Mouse (Mus musculus): Measurements from ENCODE around the gene Yy1. TPM values are rescaled to one million over a fixed set of nuclear protein-coding genes. Genes with fewer than 3 reads are reported as not detected.

Gene Yy1
- 24.3 and 26.3 TPM in 2 replicates for polyA plus RNA-seq (2014; fragmentation: Nextera tagmentation; extraction: Ambion mirVana)

DNA sequence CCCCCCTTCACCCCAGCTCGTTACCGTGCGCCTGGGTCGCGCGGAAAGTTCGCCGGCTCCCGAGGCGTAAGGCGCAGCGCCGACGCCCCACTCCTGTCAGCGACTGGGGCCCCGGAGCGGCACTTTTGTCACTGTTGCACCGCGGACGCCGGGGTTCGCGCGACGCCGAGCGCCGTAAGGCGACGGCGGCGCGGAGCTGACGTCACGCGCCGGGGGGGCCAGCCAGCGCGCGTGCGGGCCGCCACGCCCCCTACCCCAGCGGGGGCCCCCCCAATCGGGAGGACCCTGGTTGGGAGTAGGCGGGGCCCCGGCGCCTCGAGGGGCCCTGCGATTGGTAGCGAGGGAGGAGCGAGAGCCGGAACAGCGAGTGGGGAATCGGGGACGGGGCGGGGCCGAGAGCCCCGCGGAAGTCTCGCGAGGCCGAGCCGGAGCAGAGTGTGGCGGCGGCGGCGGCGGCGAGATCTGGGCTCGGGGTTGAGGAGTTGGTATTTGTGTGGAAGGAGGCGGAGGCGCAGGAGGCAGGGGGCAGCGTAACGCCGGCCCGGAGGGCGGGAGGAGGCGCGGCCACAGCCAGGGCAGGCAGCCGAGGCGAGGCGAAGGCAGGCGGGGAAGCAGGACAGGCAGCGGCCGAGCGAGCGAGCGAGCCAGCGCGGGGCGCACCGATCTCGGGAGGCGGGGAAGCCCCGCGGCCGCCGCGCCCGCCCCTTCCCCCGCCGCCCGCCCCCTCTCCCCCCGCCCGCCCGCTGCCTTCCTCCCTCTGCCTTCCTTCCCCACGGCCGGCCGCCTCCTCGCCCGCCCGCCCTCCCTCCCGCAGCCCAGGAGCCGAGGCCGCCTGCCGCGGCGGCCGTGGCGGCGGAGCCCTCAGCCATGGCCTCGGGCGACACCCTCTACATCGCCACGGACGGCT, at the start of gene Yy1:
Yy1 (plus strand) TSS at position 428 of the 907 bp plus-strand sequence.
- peaks cover 12% of the 10 kb centered on the region; the same call in 1 of the 2 replicates for H3K4me1 ChIP-seq (ENCODE audit: insufficient read depth)
- H3K9ac ChIP-seq: peak within 1 kb of the TSS; percentile 92
- no peaks in the 10 kb centered on the region for H3K36me3 ChIP-seq (ENCODE audit: insufficient read depth)
- no peaks in the 10 kb centered on the region for H3K9me3 ChIP-seq (ENCODE audit: low read depth, low read length)
- peak; percentile 91 for ATAC-seq (ENCODE audit: insufficient read depth)
- WGBS: under 1% methylated on average over 81 of the region's 127 CpGs
- H3K27me3 ChIP-seq (ENCODE audit: insufficient read depth, low read length): no peaks in the 10 kb centered on the region
- peak within 1 kb of the TSS; percentile 99 for H3K4me3 ChIP-seq (ENCODE audit: low read depth, low read length)
- H3K4me2 ChIP-seq: peak within 1 kb of the TSS; percentile 60
- peak within 1 kb of the TSS; percentile 98 for H3K27ac ChIP-seq (ENCODE audit: low read depth)
- no peak for TF ChIP-seq CTCF (IDR thresholded peaks at IDR 0.05; ENCODE audit: low read depth)
- peak; percentile 99 for DNase-seq

GRCm38 (mm10) chr12:108745990-108746389, 46.8 kb upstream of the Yy1 start:
- H3K4me3 ChIP-seq (ENCODE audit: low read depth, low read length): no peak overlapping the region
- H3K4me1 ChIP-seq (ENCODE audit: insufficient read depth): no peaks in the 10 kb centered on the region
- no peak overlapping the region for H3K27ac ChIP-seq (ENCODE audit: low read depth)
- no peak for TF ChIP-seq CTCF (IDR thresholded peaks at IDR 0.05; ENCODE audit: low read depth)
- no peak overlapping the region for H3K4me2 ChIP-seq
- H3K27me3 ChIP-seq (ENCODE audit: insufficient read depth, low read length): no peaks in the 10 kb centered on the region
- no peaks in the 10 kb centered on the region for H3K9me3 ChIP-seq (ENCODE audit: low read depth, low read length)
- H3K36me3 ChIP-seq (ENCODE audit: insufficient read depth): no peaks in the 10 kb centered on the region
- no peak overlapping the region for H3K9ac ChIP-seq
- ATAC-seq (ENCODE audit: insufficient read depth) (no peak), DNase-seq (no peak)

- Histone ChIP-seq H3K27ac (ENCODE audit: low read depth) (no peak overlapping the region), H3K9me3 (ENCODE audit: low read depth, low read length) (no peaks in the 10 kb centered on the region), H3K4me1 (ENCODE audit: insufficient read depth) (no peaks in the 10 kb centered on the region), H3K4me3 (ENCODE audit: low read depth, low read length) (no peak overlapping the region), H3K36me3 (ENCODE audit: insufficient read depth) (no peaks in the 10 kb centered on the region), H3K27me3 (ENCODE audit: insufficient read depth, low read length) (no peaks in the 10 kb centered on the region), H3K4me2 (no peak overlapping the region), H3K9ac (no peak overlapping the region)
- WGBS: 70% methylated on average over 6 of the region's 6 CpGs
- TF ChIP-seq CTCF (IDR thresholded peaks at IDR 0.05; ENCODE audit: low read depth): no peak
- ATAC-seq (ENCODE audit: insufficient read depth) (no peak), DNase-seq (no peak)
Observed at GRCm38 (mm10) chr12:108749019-108749418, 43.8 kb upstream of the Yy1 start.

- Histone ChIP-seq H3K36me3 (ENCODE audit: insufficient read depth) (no peaks in the 10 kb centered on the region), H3K4me3 (ENCODE audit: low read depth, low read length) (no peak overlapping the region), H3K27ac (ENCODE audit: low read depth) (no peak overlapping the region), H3K4me1 (ENCODE audit: insufficient read depth) (no peaks in the 10 kb centered on the region), H3K27me3 (ENCODE audit: insufficient read depth, low read length) (no peaks in the 10 kb centered on the region), H3K9ac (no peak overlapping the region), H3K4me2 (no peak overlapping the region), H3K9me3 (ENCODE audit: low read depth, low read length) (no peaks in the 10 kb centered on the region)
- TF ChIP-seq CTCF (IDR thresholded peaks at IDR 0.05; ENCODE audit: low read depth): no peak
- 75% methylated on average over 9 of the region's 9 CpGs for WGBS
- no peak for ATAC-seq (ENCODE audit: insufficient read depth)
- no peak for DNase-seq
Observed at GRCm38 (mm10) chr12:108749454-108749853, 43.3 kb upstream of the Yy1 start.

DNA sequence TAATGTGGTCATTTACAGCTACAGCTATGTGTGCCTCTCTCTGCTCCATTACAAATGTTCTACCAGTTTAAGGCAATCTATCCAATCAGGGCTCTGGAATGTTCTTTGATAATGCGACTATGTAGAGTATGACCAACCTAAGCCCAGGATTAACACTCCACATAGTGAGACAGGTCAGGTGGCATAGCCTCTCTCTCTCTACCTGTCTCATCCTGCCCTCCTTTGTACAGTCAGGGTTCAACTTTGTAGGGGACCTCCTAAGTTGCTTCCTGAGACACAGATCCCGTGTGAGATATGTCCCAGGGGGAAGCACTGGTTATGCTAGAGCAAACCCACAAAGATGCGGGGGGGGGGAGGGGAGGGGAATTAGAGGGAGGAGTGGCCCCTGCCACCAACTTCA, 42.5 kb upstream of the Yy1 start:
- no peak overlapping the region for H3K27ac ChIP-seq (ENCODE audit: low read depth)
- no peak for TF ChIP-seq CTCF (IDR thresholded peaks at IDR 0.05; ENCODE audit: low read depth)
- H3K4me1 ChIP-seq (ENCODE audit: insufficient read depth): no peaks in the 10 kb centered on the region
- no peaks in the 10 kb centered on the region for H3K9me3 ChIP-seq (ENCODE audit: low read depth, low read length)
- H3K9ac ChIP-seq: no peak overlapping the region
- no peak overlapping the region for H3K4me3 ChIP-seq (ENCODE audit: low read depth, low read length)
- ATAC-seq (ENCODE audit: insufficient read depth) (no peak), DNase-seq (no peak)
- H3K4me2 ChIP-seq: no peak overlapping the region
- WGBS: 74% methylated on average over 3 of the region's 3 CpGs
- no peaks in the 10 kb centered on the region for H3K27me3 ChIP-seq (ENCODE audit: insufficient read depth, low read length)
- H3K36me3 ChIP-seq (ENCODE audit: insufficient read depth): no peaks in the 10 kb centered on the region

- no peak for ATAC-seq (ENCODE audit: insufficient read depth)
- Histone ChIP-seq H3K27me3 (ENCODE audit: insufficient read depth, low read length) (no peaks in the 10 kb centered on the region), H3K9me3 (ENCODE audit: low read depth, low read length) (no peaks in the 10 kb centered on the region), H3K4me3 (ENCODE audit: low read depth, low read length) (no peak overlapping the region), H3K27ac (ENCODE audit: low read depth) (no peak overlapping the region), H3K36me3 (ENCODE audit: insufficient read depth) (no peaks in the 10 kb centered on the region), H3K9ac (no peak overlapping the region), H3K4me2 (no peak overlapping the region), H3K4me1 (ENCODE audit: insufficient read depth) (no peaks in the 10 kb centered on the region)
- TF ChIP-seq CTCF (IDR thresholded peaks at IDR 0.05; ENCODE audit: low read depth): no peak
- DNase-seq: no peak
- WGBS: 43% methylated on average over 9 of the region's 9 CpGs
Observed at GRCm38 (mm10) chr12:108751790-108752189, 41.0 kb upstream of the Yy1 start.

- no peak overlapping the region for H3K4me2 ChIP-seq
- ATAC-seq (ENCODE audit: insufficient read depth): no peak
- H3K4me3 ChIP-seq (ENCODE audit: low read depth, low read length): no peak overlapping the region
- DNase-seq: no peak
- no peak for TF ChIP-seq CTCF (IDR thresholded peaks at IDR 0.05; ENCODE audit: low read depth)
- 80% methylated on average over 21 of the region's 21 CpGs for WGBS
- no peak overlapping the region for H3K27ac ChIP-seq (ENCODE audit: low read depth)
- no peaks in the 10 kb centered on the region for H3K27me3 ChIP-seq (ENCODE audit: insufficient read depth, low read length)
- no peaks in the 10 kb centered on the region for H3K4me1 ChIP-seq (ENCODE audit: insufficient read depth)
- H3K36me3 ChIP-seq (ENCODE audit: insufficient read depth): no peaks in the 10 kb centered on the region
- no peak overlapping the region for H3K9ac ChIP-seq
- no peaks in the 10 kb centered on the region for H3K9me3 ChIP-seq (ENCODE audit: low read depth, low read length)
Observed at GRCm38 (mm10) chr12:108755141-108755540, 37.6 kb upstream of the Yy1 start.

Data from lung, embryonic 14.5 days (tissue).